Mouse (Mus musculus) erythroblast, adult 5-6 weeks (primary cell): Measurements from ENCODE around the gene Capns2. TPM values are rescaled to one million over a fixed set of nuclear protein-coding genes. Genes with fewer than 3 reads are reported as not detected.

Experiments used
- ATAC-seq: replicated peaks from 2 replicates; pipeline ENCODE4 v1.8.0; 2016; ENCODE audit warnings: moderate number of reproducible peaks, mild to moderate bottlenecking, moderate TSS enrichment, inconsistent platforms; ENCODE audit not compliant: poor library complexity, low FRiP score, severe bottlenecking
- total RNA-seq, 2 experiments: library from RNA; stranded (forward) in 1 of 2; stranded (reverse) in 1 of 2; fragments of 150-400 nt in 1 of 2; fragments of 200-764, 138-1000 nt in 1 of 2; gene quantifications; 2 replicates each; pipeline versions ENCODE4 v1.2.3 to v1.2.4; 2015 to 2017; ENCODE audit warnings: low replicate concordance in 2 of 2

Capns2 gene
- total RNA-seq, 2 experiments from 2014 or later: not detected

DNA sequence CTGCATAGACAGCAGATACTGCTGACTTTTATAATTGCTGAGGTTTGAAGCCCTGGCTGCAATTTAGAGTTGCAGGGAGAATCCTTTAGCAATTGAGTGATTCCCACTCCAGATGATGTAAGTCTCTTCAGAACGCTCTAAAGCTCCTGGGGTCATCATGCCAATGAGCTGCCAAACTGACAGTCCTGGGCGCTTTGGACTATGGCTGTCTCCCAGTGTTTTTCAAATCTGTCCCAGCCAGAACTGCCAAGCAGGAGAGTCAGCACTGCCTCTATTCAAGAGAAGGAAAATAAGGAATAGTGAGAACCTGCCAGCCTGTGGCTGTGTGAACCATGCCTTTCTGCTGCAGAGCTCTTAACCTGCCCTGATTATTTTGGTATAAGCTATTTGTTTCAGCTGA is 1.8 kb downstream of the Capns2 start:
- ATAC-seq: no peak

DNA sequence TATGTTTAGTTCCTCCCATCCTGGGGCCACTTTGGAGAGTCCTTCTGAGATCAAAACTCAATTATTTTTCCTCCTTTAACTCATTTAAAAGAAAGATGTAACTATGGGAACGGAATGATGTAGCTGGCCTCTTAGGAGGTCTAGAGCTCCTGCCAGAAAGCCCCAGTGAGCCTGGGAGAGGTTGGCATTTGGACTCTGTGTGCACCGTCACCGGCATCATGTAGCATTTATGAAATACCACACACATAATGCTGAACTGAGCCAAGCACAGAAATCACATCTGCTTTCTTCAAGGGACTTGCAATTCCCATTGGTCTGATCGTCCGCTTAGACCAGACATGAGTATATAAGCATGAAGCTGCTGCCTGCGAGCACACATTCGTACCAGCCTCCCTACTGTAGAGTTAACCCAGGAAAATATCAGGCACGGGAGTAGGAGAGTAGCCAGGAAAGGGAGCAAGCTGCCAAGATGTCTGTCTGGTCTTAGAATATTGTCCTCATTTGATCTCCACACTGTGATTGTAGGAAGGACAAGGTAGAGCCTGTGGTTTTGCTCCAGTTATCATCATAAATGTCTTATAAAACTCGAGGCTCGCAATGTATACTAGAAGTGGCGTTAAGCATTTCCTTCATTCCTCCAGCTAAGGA is 2.4 kb downstream of the Capns2 start:
- ATAC-seq: no peak

GRCm38 (mm10) chr8:92906553-92906952 is 5.3 kb downstream of the Capns2 start:
- no peak for ATAC-seq

GRCm38 (mm10) chr8:92908448-92908847 is 7.2 kb downstream of the Capns2 start:
- no peak for ATAC-seq

DNA sequence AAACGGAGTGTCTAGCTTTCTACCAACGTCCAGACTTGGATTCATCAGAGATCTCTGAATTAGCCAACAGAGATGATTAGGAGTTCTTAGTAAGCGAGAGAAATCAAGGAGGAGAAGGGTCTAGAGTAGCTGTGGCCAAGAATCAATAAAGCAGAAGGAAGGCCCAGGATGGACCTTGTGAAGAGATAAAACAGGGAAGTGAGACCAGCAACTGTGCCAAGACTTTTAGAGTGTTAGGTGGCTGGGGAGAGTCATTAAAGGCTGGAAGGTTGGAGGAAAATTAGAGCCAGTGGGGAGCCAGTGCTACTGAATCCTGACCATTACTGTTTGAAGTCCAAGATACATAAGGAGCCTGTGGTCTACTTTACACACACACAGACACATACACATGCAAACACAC is 10.3 kb downstream of the Capns2 start:
- no peak for ATAC-seq

DNA sequence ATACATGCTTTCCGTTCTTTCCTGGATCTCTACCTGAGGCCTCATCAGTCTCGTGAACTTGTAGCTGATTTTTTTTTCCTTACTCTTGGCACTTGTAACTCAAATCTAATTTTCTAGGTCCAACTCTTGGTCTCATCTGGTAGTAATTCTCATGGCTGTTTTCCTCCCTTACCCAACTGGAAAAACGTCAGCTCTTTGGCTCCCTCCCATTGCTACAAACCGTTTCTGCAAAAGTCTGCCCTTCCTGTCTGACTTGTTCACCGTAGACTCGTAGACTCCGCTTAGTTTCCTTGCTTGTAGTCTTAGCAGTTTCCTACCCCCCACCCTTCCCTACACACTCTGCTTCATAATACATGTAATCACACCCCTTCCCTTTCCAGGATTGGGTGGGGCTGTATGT is 12.2 kb downstream of the Capns2 start:
- no peak for ATAC-seq

DNA sequence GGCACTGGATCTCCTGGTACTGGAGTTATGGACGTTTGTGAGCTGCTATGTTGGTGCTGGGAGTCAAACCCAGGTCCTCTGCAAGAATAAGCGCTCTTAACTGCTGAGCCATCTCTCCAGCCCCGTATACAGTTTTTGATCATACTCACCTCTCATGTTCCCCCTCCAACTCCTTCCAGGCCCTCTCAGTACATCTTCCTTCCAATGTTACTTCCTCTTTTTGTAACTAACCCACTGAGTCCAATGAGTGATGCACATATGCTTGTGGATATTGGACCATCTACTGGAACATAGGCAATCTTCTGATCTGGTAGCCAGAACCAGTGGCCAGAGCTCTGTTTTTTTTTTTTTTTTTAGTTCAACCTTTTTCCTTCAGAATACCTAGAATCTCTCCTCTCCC is 14.9 kb downstream of the Capns2 start:
- ATAC-seq: no peak

GRCm38 (mm10) chr8:92921768-92922167 is 20.6 kb downstream of the Capns2 start:
- no peak for ATAC-seq

GRCm38 (mm10) chr8:92928986-92929385 is 27.8 kb downstream of the Capns2 start:
- ATAC-seq: no peak

DNA sequence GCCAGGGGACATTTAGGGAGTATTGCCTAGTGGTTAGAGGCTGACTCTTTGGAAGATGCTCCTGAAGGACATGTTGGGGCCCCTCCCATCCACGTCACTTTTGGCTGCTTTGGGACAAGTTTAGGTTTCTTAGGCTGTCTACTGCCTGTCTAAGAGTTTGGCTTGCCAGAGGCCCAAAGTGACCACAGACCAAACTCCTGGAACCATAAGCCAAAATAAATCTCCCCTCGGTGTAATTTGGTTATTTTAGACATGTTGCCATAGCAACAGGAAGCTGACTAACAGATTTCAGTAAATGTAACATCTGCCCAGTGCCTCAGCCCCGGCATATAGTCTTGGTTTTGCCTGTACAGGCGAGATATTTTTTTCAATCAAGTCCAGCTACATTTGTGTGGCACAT is 36.8 kb downstream of the Capns2 start:
- no peak for ATAC-seq

DNA sequence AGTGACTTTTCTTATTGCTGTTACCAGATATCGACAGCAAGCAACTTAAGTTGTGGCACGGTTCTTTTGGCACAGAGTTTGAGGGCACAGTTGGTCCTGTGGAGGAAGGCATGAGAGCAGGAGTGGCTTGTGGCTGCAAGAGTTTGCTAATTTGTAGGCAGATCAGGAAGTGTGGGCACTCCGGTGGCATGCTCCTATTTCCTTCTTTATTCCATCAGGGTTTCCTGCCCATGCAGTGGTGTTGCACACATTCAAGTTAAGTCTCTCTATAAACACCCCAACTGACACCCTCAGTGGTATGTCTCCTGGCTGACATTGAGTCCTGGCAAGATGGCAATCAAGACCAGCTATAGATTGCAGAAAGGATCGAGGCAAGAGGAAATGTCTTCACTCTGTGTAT is 47.9 kb downstream of the Capns2 start:
- no peak for ATAC-seq

GRCm38 (mm10) chr8:92950639-92951371 is 49.6 kb downstream of the Capns2 start:
- ATAC-seq: no peak

Other genes with a start within 250 kb of the Capns2 start
- gene Irx6, start 227.1 kb upstream of the Capns2 start, total RNA-seq (2015; ENCODE audit: low replicate concordance): not detected in 2 replicates
- gene Irx6, start 227.1 kb upstream of the Capns2 start, total RNA-seq (2017; ENCODE audit: low replicate concordance): not detected in 2 replicates
- not detected in 2 replicates for gene Mmp2, start 74.1 kb upstream of the Capns2 start, total RNA-seq (2015; ENCODE audit: low replicate concordance)
- 1.1 TPM in 1 of 2 replicates, not detected in the other for gene Mmp2, start 74.1 kb upstream of the Capns2 start, total RNA-seq (2017; ENCODE audit: low replicate concordance)
- 7.7 and 29.0 TPM in 2 replicates for gene Lpcat2, start 46.1 kb upstream of the Capns2 start, total RNA-seq (2015; ENCODE audit: low replicate concordance)
- gene Lpcat2, start 46.1 kb upstream of the Capns2 start, total RNA-seq (2017; ENCODE audit: low replicate concordance): 8.6 and 8.8 TPM in 2 replicates
- gene Slc6a2, start 58.7 kb downstream of the Capns2 start, total RNA-seq (2015; ENCODE audit: low replicate concordance): not detected in 2 replicates
- not detected in 2 replicates for gene Slc6a2, start 58.7 kb downstream of the Capns2 start, total RNA-seq (2017; ENCODE audit: low replicate concordance)
- not detected in 2 replicates for gene Ces1a, start 146.8 kb downstream of the Capns2 start, total RNA-seq (2015; ENCODE audit: low replicate concordance)
- not detected in 2 replicates for gene Ces1a, start 146.8 kb downstream of the Capns2 start, total RNA-seq (2017; ENCODE audit: low replicate concordance)
- not detected in 2 replicates for gene Ces1b, start 178.6 kb downstream of the Capns2 start, total RNA-seq (2015; ENCODE audit: low replicate concordance)
- gene Ces1b, start 178.6 kb downstream of the Capns2 start, total RNA-seq (2017; ENCODE audit: low replicate concordance): not detected in 2 replicates
- not detected in 2 replicates for gene Ces1c, start 229.9 kb downstream of the Capns2 start, total RNA-seq (2015; ENCODE audit: low replicate concordance)
- gene Ces1c, start 229.9 kb downstream of the Capns2 start, total RNA-seq (2017; ENCODE audit: low replicate concordance): not detected in 2 replicates